Mouse (Mus musculus) ovary, postnatal 14 days (tissue): ENCODE results near the gene Gm49776.
"Not testable (repeated sequence)": the region's sequence is repeated elsewhere in the genome, so short reads cannot be mapped to it uniquely, and the experiment has no call there.

ENCODE experiments used
- DNase-seq: peaks from one replicate; pipeline ENCODE4 v3.0.0; 2022; ENCODE audit warnings: low spot score

Gm49776 gene

DNA sequence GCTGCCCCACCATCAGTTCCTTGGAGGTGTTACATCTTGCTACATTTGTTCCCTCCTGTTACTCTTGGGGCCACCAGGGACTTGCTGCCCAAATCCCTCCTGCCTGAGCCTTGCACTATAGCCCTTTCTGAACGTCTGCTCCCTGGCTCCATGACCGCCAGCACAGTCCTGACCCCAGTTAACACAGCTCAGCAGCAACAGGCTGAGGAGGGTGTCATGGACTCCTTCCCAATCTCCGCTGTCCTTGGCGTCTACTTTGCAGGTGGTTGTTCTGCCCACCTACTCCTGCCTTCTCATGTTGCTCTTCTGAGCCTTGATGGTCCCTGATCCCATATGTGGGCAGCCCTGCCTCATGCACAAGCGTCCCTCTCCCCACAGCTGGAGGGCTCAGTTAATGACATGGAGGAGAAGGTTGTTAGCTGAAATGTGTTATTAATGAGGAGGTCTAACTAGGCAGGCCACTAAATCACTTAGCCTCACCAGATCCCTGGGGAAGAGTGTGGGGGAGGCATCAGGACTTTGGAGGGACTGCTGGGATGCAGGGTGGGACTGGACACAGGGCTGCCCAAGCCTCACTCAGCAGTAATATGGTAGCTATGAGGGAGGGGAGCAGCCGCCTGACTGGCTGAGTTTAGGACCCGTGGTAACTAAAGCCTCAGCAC lies 54.6 kb downstream of the Gm49776 start:
- no peak for DNase-seq

DNA sequence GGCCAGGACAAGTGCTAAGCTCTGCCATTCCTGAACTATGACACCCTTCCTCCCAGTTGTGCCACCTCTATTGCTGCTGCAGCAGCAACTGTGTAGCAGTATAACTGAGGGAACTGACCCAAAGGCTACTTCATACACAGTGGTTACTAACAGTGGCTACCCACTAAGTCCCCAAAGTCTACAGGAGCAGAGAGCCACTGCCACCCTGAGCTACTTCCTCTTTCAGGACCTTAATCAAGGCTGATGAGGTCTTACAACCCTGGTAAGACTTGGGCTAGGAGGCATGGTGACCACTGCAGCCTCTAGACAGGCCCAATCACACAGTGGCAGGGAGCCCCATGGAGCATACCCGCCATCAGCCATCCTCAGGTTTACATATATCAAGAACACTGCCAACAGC lies 56.1 kb downstream of the Gm49776 start:
- DNase-seq: no peak

DNA sequence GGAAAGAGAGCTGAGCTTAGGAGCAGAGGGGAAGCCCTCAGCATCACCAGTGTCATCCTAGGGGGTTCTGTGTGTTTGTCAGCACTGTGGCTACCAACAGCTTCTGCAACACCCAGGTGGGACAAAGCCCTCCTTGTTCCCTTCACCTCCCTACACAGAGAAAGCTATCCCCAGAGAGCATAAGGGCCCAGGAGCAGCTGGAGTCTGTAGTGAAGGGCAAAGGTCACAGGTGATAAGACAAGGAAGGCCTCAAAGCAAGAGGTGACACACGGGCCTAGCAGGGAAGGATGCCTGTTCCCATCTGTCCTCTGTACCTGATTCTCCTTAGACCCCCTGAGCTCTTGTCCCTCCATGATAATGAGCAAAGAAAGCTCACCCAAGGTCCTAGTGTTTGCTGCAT lies 56.5 kb downstream of the Gm49776 start:
- no peak for DNase-seq

GRCm38 (mm10) chr16:18200062-18200461 lies 58.1 kb downstream of the Gm49776 start:
- DNase-seq: no peak

DNA sequence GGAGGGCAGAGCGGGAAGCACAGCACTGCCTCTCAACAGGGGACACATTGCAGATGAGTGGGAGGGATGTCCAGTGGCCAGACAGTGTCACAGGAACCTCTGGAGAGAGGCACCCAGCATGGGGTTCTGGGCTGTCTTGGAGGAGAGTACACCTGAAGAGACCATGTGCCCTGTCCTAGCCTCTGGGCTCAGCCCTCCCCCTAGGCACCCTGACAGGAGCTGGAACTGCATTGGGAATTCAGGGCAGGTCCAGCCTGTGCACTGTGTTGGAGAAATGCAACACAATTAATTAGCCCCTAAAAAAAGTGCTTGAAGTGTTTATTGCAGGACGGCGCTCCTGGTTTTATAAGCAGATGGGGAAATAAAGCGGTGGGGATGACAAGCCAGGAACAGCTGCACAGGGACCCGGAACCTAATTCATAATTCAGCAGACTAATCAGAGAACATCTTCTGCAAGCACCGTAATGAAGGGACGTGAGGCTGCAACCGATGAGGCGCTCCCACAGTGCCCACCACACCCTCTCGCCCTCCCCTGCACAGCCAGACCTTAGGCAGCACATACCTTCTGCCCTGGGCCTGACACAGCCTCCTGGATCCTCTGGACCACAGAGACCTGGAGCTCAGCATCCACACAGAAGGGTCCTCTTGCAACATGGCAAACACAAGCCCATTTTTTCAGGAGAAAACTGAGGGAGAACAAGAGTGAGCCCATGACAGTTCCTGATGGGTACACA lies 59.6 kb downstream of the Gm49776 start:
- DNase-seq: no peak

GRCm38 (mm10) chr16:18197881-18198280 lies 60.2 kb downstream of the Gm49776 start:
- DNase-seq: no peak

DNA sequence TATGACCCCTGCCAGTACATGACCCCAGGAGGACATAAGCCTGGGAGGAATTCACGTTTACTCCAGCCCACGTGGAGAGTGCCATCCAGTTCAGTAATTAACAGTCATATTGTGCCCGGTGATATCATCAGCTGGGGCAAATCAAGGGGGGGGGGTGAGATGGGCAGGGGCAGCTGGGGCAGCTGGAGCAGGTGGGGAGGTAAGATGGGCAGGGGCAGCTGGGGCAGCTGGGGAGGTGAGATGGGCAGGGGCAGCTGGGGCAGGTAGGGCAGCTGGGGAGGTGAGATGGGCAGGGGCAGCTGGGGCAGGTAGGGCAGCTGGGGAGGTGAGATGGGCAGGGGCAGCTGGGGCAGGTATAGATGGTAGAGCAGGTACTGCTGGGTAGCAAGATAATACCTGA lies 62.6 kb downstream of the Gm49776 start:
- not testable (repeated sequence) for DNase-seq
